Mouse (Mus musculus): ENCODE measurements around the gene Dnali1. TPM values are rescaled to one million over a fixed set of nuclear protein-coding genes. Genes with fewer than 3 reads are reported as not detected.

Dnali1 gene
- not detected in 2 replicates for polyA plus RNA-seq (2012; rRNA removed)

DNA sequence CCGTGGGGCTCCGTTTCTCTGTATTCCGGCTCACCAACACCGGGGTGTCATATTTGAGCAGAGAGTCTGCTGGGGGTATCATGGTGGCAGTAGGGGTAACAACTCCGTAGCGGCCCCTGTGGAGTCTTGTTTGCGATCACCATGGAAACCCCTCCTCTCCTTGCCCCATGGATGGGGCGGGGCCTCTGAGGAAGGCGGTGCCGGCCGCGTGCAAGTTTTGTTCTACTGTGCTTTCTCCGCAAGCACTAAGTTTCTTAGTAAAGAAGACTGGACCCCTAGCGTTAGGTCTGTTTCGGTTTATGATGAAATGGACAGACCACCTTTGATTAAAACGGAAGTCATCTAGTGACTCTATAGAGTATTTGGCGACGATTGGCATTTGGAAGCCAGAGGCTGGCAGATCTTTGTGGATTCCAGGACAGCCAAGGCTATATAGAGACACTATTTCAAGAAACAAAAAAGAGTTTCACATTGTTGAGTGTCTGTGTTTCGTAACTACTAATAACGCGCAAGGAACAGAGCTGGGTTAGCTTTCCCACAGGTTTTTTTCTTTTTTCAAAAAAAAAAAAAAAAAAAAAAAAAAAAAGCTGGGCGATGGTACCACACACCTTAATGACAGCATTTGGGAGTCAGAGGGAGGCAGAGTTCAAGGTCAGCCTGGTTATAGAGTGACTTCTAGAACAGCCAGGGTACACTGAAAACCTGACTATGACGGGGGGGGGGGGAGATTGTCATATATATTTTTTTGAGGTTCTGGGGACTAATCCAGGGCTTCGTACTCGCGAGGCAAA is at the start of gene Dnali1:
TSS of gene Dnali1 (minus strand) at position 187 of the 791 bp plus-strand sequence.

DNA sequence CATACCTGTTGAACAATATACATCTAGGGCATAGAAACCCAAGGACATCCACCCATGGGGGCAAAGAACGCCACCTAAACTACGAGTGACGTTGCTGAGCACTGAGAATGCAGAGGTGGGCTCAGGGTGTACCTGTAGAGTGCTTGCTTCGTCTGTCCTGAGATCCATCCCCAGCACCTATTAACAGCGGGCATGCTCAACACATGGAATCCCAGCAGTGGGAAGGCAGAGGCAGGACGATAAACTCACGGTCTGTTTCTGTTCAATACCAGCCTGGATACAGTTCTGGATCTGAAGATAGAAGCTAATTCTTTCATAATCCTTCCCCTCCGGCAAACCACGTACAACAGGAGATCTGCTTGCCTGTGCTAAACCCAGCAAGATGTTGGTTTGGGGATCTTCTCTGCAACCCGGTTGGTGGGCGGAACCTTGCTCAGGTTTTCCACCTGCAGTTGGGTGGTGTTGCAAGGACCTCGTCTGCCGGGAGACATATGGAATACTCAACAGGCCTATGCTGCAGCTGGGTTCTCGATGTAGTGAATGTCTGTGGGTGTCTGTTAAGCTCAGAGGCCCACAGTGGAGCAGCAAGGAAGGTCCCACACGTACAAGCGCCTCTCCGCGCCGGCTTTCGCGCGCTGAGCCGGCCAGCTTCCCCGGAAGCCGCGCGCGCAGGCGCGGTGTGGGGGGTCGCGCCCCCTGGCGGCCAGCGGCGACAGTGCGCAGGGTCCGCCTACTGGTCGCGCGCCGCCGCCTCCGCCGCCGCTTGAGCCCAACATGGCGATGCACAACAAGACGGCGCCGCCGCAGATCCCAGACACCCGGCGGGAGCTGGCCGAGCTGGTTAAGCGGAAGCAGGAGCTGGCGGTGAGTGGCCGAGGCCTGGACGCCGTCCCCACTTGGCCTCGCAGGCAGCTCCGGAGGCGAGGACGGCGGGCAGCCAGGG is 19.2 kb upstream of the Dnali1 start, which contains the start of gene Meaf6:
TSS of gene Meaf6 (plus strand) at position 732 of the 943 bp plus-strand sequence.

DNA sequence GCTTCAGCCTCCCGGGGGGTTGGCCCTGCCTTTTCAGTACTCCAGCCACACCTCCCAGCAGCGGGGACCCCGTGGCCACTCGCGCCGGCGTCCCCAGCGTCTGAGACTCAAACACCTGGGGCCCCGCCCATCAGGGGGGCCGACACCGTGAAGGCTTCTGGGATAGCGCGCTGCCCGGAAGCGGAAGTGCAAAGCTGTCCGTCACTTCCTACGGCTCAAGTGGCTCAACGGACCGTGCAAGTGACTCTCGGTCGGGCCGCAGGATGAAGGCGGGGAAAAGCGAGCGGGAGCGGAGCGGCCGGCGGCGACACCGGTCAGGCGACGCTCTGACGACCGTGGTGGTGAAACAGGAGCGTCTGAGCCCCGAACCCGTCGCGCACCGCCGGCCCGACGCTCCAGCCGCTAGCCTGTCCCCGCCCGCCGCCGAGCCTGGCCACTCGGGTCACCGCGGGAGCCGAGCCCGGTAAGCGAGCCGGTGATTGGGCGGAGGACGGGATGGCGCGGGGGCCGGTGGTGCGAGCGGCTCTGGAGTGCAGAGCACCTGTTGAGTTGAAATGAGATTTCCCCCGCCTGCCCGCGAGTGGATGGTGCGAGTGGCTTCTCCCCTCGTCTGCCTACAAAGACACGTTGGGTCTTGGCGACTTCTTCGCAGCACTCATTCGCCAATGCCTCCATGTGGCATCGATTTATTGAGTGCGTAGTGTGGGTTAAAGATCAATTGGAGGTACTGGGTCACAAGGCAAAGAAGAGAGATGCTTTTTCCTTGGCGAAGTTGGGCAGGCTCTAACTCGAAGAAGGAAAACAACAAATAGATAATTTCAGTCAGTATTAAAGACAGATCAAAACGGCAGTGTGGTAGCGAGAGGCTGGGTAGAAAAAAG is 1.2 kb upstream of the Dnali1 start, which contains the start of gene Snip1:
TSS of gene Snip1 (plus strand) at position 183 of the 881 bp plus-strand sequence.

DNA sequence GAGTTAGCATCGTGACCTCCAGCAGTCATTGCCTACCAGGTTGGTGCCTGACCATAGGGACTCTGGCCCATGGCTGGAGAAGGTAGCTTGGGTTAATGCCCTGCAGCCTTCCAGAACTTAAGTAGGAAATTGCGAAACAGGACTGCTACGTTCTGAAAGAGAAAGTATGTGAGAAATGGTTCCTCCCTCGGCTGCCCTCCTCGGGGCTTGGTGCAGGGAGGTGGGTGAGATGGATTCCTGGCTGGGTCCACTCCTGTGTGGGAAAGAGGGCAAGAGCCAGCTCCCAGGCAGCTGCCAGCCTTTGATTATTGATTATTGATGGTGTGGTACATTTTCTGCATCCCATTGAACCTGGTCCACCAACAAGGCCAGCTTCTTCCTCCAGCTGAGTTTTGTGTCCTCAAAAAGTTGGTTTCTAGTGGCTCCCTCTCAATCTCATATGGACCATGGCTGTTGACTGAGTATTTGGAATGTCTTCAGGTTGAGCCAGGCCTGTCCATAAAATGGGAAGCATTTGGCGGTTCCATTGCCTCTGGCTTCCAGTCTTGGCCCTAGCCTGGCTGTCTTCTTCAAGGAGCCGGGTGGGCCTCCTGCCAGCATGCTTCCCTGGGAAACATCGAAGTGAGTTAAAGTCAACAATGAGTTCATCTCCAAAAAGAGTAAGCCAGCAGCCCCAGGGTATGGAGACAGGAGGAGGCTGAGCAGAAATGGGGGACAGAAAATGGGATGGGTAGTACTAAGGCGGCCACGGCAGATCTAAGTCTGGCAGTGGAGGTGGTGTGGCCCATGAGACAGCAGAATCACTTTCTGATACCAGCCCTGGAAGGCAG is 49.5 kb downstream of the Dnali1 start, which contains the start of gene Gnl2:
TSS of gene Gnl2 (plus strand) at position 780 of the 830 bp plus-strand sequence.

Other genes with a start within 250 kb of the Dnali1 start
- 16.7 and 25.2 TPM in 2 replicates for gene Yrdc, start 215.0 kb downstream of the Dnali1 start, polyA plus RNA-seq (2012; rRNA removed)
- gene 1110065P20Rik, start 214.5 kb downstream of the Dnali1 start, polyA plus RNA-seq (2012; rRNA removed), result 20.4 and 33.6 TPM in 2 replicates
- gene Maneal, start 203.5 kb downstream of the Dnali1 start, polyA plus RNA-seq (2012; rRNA removed), result 0.37 and 0.65 TPM in 2 replicates
- not detected in 2 replicates for gene Epha10, start 184.8 kb downstream of the Dnali1 start, polyA plus RNA-seq (2012; rRNA removed)
- 5.5 and 9.2 TPM in 2 replicates for gene 9930104L06Rik, start 128.7 kb downstream of the Dnali1 start, polyA plus RNA-seq (2012; rRNA removed)
- gene Cdca8, start 126.4 kb downstream of the Dnali1 start, polyA plus RNA-seq (2012; rRNA removed), result 8.1 and 8.8 TPM in 2 replicates
- gene Rspo1, start 79.3 kb downstream of the Dnali1 start, polyA plus RNA-seq (2012; rRNA removed), result 3.5 and 4.6 TPM in 2 replicates
- gene Gnl2, start 49.1 kb downstream of the Dnali1 start, polyA plus RNA-seq (2012; rRNA removed), result 2.2 and 3.5 TPM in 2 replicates
- gene Snip1, start 969 bp upstream of the Dnali1 start, polyA plus RNA-seq (2012; rRNA removed), result 2.3 and 2.8 TPM in 2 replicates
- 2.5 and 2.8 TPM in 2 replicates for gene Meaf6, start 19.4 kb upstream of the Dnali1 start, polyA plus RNA-seq (2012; rRNA removed)
- 11.9 and 12.4 TPM in 2 replicates for gene Zc3h12a, start 62.1 kb upstream of the Dnali1 start, polyA plus RNA-seq (2012; rRNA removed)